Mouse (Mus musculus) G1E (cell line): ENCODE measurements around the gene Spon1. TPM values are rescaled to one million over a fixed set of nuclear protein-coding genes. Genes with fewer than 3 reads are reported as not detected.

Experiments used
- ATAC-seq: 2 replicates; pipeline ENCODE4 v1.8.0; 2016; ENCODE audit warnings: mild to moderate bottlenecking; ENCODE audit not compliant: insufficient number of reproducible peaks, poor library complexity, low FRiP score, severe bottlenecking; ENCODE audit errors: extremely low read depth
- DNase-seq: peaks from one replicate; pipeline ENCODE4 v3.0.0; 2012; ENCODE audit warnings: low spot score
- H3K27me3 ChIP-seq: 2 replicates; pipeline ENCODE4 v1.6.1; 2012; ENCODE audit warnings: mild to moderate bottlenecking, low read length, inconsistent platforms; ENCODE audit not compliant: insufficient read depth
- H3K36me3 ChIP-seq: replicated peaks from 2 replicates; pipeline ENCODE3; 2012; ENCODE audit warnings: mild to moderate bottlenecking, inconsistent platforms
- H3K4me1 ChIP-seq: 2 replicates; pipeline ENCODE4 v1.6.1; 2012; ENCODE audit warnings: low read depth, low read length, inconsistent platforms, mixed read lengths; ENCODE audit not compliant: insufficient read depth
- H3K4me3 ChIP-seq: 2 replicates; pipeline ENCODE4 v1.5.1; 2012; ENCODE audit warnings: low read depth, mild to moderate bottlenecking, inconsistent platforms, low read length, moderate library complexity, mixed read lengths
- H3K9me3 ChIP-seq: replicated peaks from 2 replicates; pipeline ENCODE4 v1.6.1; 2012; ENCODE audit warnings: inconsistent platforms
- CTCF ChIP-seq: IDR thresholded peaks from 2 replicates; pipeline ENCODE4 v1.5.1; 2012; ENCODE audit warnings: low read depth, low read length, inconsistent platforms, mixed read lengths
- GATA1 ChIP-seq: IDR thresholded peaks from 2 replicates; pipeline ENCODE4 v1.6.1; 2012; ENCODE audit warnings: borderline replicate concordance, low read length, inconsistent platforms, mixed read lengths
- GATA2 ChIP-seq: IDR thresholded peaks from 2 replicates; pipeline ENCODE4 v1.6.1; 2012; ENCODE audit warnings: low read depth, low read length, inconsistent platforms, borderline replicate concordance
- POLR2AphosphoS5 ChIP-seq: IDR thresholded peaks from 2 replicates; pipeline ENCODE4 v1.6.1; 2012; ENCODE audit warnings: low read depth, low read length, inconsistent platforms; ENCODE audit not compliant: insufficient replicate concordance
- TAL1 ChIP-seq: conservative IDR thresholded peaks from 2 replicates; pipeline ENCODE4 v1.6.1; 2012; ENCODE audit warnings: low read depth, low read length, inconsistent platforms, mixed read lengths
- polyA plus RNA-seq: library from polyadenylated mRNA; stranded (reverse); fragments of >175 nt; gene quantifications from 2 replicates; pipeline ENCODE4 v1.2.3, GENCODE M21; 2012
- total RNA-seq, 2 experiments: library from RNA; stranded (forward) in 1 of 2; stranded (reverse) in 1 of 2; fragments of 200-1000 nt in 1 of 2; fragments of >200 nt in 1 of 2; fragmentation: Nextera tagmentation in 1 of 2; gene quantifications; 2 replicates each; pipeline ENCODE4 v1.2.3; 2014 to 2017

Spon1 gene
- total and polyA plus RNA-seq, 3 experiments = 0.05 TPM; not detected in 2

DNA sequence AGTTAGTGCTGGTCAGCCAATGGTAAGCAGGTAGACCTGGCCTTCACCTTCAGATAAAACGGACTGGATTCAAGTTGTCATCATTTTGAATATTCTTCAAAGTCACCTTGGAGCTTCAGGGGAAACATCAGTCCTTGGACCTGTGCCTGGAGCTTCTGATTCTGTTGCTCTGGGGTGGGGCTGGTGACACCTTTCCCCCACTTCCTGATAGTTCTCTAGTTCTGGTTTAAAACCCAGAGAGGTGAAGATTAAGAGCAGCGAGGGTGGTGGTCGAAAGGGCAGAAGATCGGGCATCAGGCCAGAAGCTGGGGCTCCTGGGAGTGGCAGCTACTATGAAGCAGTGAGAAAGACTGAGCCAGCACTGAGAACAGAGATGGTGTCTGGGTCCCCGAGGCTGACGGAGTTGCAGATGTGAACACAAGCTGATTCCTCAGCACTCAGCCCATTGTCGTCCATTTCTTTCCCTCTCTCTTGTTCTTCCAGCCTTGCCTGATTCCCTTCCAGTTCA, 51.1 kb downstream of the Spon1 start:
- no peaks in the 10 kb centered on the region for H3K36me3 ChIP-seq
- DNase-seq = no peak
- no peak for TF ChIP-seq CTCF
- no peak for TF ChIP-seq POLR2AphosphoS5
- no peak for TF ChIP-seq GATA1
- TF ChIP-seq TAL1 = no peak
- no peak for TF ChIP-seq GATA2
- no peaks in the 10 kb centered on the region for H3K4me1 ChIP-seq
- H3K27me3 ChIP-seq = peaks cover 7% of the 10 kb centered on the region
- H3K4me3 ChIP-seq = no peak overlapping the region
- peaks cover 4% of the 10 kb centered on the region; the same call in 1 of the 2 replicates for H3K9me3 ChIP-seq
- no peak for ATAC-seq

GRCm38 (mm10) chr7:113818116-113818515, 52.3 kb downstream of the Spon1 start:
- no peak for ATAC-seq

GRCm38 (mm10) chr7:113820213-113820612, 54.4 kb downstream of the Spon1 start:
- H3K4me1 ChIP-seq = no peaks in the 10 kb centered on the region
- no peak overlapping the region for H3K4me3 ChIP-seq
- TF ChIP-seq POLR2AphosphoS5 (no peak), TAL1 (no peak), CTCF (no peak), GATA1 (no peak), GATA2 (no peak)
- DNase-seq (no peak), ATAC-seq (no peak)
- H3K9me3 ChIP-seq = peaks cover 4% of the 10 kb centered on the region; the same call in 1 of the 2 replicates
- peaks cover 7% of the 10 kb centered on the region for H3K27me3 ChIP-seq
- no peaks in the 10 kb centered on the region for H3K36me3 ChIP-seq

More at GRCm38 (mm10) chr7:113818116-113818515, 52.3 kb downstream of the Spon1 start:
- H3K9me3 ChIP-seq = peaks cover 4% of the 10 kb centered on the region; the same call in 1 of the 2 replicates
- peaks cover 7% of the 10 kb centered on the region for H3K27me3 ChIP-seq
- DNase-seq = no peak
- H3K4me1 ChIP-seq = no peaks in the 10 kb centered on the region
- no peaks in the 10 kb centered on the region for H3K36me3 ChIP-seq
- TF ChIP-seq GATA1 (no peak), GATA2 (no peak), CTCF (no peak), TAL1 (no peak), POLR2AphosphoS5 (no peak)
- H3K4me3 ChIP-seq = no peak overlapping the region

GRCm38 (mm10) chr7:113823026-113823425, 57.2 kb downstream of the Spon1 start:
- no peaks in the 10 kb centered on the region for H3K36me3 ChIP-seq
- peaks cover 4% of the 10 kb centered on the region; the same call in 1 of the 2 replicates for H3K9me3 ChIP-seq
- ATAC-seq (no peak), DNase-seq (no peak)
- H3K4me1 ChIP-seq = no peaks in the 10 kb centered on the region
- H3K4me3 ChIP-seq = no peak overlapping the region
- no peaks in the 10 kb centered on the region for H3K27me3 ChIP-seq
- no peak for TF ChIP-seq TAL1
- no peak for TF ChIP-seq CTCF
- no peak for TF ChIP-seq GATA2
- no peak for TF ChIP-seq POLR2AphosphoS5
- no peak for TF ChIP-seq GATA1

DNA sequence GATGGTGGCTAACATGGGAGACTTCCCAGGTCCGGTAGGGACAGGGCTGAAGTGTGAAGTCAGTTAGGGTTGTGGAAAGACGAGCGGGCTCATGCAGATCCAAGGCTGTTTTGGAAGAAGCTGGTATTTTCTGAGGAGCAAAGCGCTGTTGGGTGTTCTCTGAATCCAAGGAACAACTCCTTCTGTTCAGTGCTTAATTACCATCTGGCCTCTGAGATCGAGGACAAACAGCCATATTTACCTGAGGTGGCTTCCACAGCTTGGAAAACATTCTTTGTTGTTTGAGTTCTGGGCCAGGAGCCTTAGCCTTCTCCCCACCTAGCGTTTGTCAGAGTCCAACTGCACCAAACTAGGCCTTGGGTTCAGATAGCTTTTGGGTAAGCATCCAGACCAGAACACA, 58.9 kb downstream of the Spon1 start:
- no peak for DNase-seq

GRCm38 (mm10) chr7:113825498-113826205, 59.9 kb downstream of the Spon1 start:
- Histone ChIP-seq H3K36me3 (no peaks in the 10 kb centered on the region), H3K4me1 (no peaks in the 10 kb centered on the region), H3K27me3 (no peaks in the 10 kb centered on the region), H3K9me3 (peaks cover 3% of the 10 kb centered on the region; the same call in 1 of the 2 replicates), H3K4me3 (no peak overlapping the region)
- ATAC-seq = no peak
- TF ChIP-seq POLR2AphosphoS5 = no peak
- no peak for TF ChIP-seq GATA1
- TF ChIP-seq GATA2 = no peak
- TF ChIP-seq TAL1 = no peak
- TF ChIP-seq CTCF = no peak
- no peak for DNase-seq

More for the DNA sequence above, 58.9 kb downstream of the Spon1 start:
- no peaks in the 10 kb centered on the region for H3K27me3 ChIP-seq
- H3K4me3 ChIP-seq = no peak overlapping the region
- H3K4me1 ChIP-seq = no peaks in the 10 kb centered on the region
- peaks cover 4% of the 10 kb centered on the region; the same call in 1 of the 2 replicates for H3K9me3 ChIP-seq
- no peak for TF ChIP-seq CTCF
- no peak for TF ChIP-seq GATA2
- TF ChIP-seq TAL1 = no peak
- no peak for TF ChIP-seq GATA1
- TF ChIP-seq POLR2AphosphoS5 = no peak
- ATAC-seq = no peak
- H3K36me3 ChIP-seq = no peaks in the 10 kb centered on the region
